Mouse (Mus musculus) cerebellum, adult 2 months (tissue): Measurements from ENCODE around the gene Gm4131.

Source experiments
- CTCF ChIP-seq: fragments of 200-500 bp; IDR thresholded peaks from 2 replicates; pipeline ENCODE4 v1.5.1; 2011; ENCODE audit warnings: low read depth, mild to moderate bottlenecking, control low read depth, low read length, moderate library complexity, borderline replicate concordance; ENCODE audit not compliant: insufficient read depth
- POLR2A ChIP-seq: fragments of 200-500 bp; IDR thresholded peaks from 2 replicates; pipeline ENCODE4 v1.6.1; 2011; ENCODE audit warnings: low read length, control low read depth, borderline replicate concordance; ENCODE audit not compliant: insufficient read depth

DNA sequence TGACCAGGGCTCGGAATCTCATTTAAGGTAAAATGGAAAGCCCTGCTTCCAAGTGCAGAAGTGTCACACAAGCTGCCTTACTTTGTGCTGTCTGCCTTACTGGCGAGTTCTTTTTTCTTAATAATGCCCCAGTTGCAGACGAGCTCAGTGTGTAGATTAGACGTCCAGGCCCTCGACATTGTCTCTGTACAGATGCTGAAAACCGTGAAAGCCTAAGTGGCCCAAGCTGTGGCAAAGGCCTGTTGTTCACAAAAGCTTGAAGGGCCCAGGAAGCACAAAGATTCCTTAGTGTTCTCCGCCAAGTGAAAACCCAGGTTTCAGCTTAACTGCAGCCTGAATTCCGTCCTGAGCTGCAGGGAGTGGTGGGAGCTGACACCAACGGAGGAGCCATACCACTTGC, 15.0 kb upstream of the Gm4131 start:
- TF ChIP-seq POLR2A = no peak
- TF ChIP-seq CTCF = no peak
